Mouse (Mus musculus): Measurements from ENCODE around the gene Sdk2. TPM values are rescaled to one million over a fixed set of nuclear protein-coding genes. Genes with fewer than 3 reads are reported as not detected.
A peak's percentile ranks its signal among the peaks of the same experiment; 100 is the strongest.

The Sdk2 gene
- polyA plus RNA-seq (2015; fragmentation: Nextera tagmentation; extraction: Ambion mirVana), result 1.4 and 2.0 TPM in 2 replicates

GRCm38 (mm10) chr11:114066951-114067762 is at the start of gene Sdk2:
Gene Sdk2 (minus strand): TSS chr11:114067046.
- Histone ChIP-seq H3K9me3 (replicated peaks) (no peaks in the 10 kb centered on the region), H3K27me3 (peaks cover 46% of the 10 kb centered on the region), H3K9ac (peak within 1 kb of the TSS; percentile 65), H3K4me2 (peak within 1 kb of the TSS; percentile 94), H3K36me3 (no peaks in the 10 kb centered on the region), H3K4me3 (peak within 1 kb of the TSS; percentile 62), H3K4me1 (replicated peaks) (peaks cover 39% of the 10 kb centered on the region), H3K27ac (peak within 1 kb of the TSS; percentile 84)
- 7% methylated on average over 27 of the region's 52 CpGs for WGBS
- ATAC-seq (replicated peaks; ENCODE audit: insufficient number of reproducible peaks, insufficient read depth, low FRiP score, low read depth), result peak; percentile 71

DNA sequence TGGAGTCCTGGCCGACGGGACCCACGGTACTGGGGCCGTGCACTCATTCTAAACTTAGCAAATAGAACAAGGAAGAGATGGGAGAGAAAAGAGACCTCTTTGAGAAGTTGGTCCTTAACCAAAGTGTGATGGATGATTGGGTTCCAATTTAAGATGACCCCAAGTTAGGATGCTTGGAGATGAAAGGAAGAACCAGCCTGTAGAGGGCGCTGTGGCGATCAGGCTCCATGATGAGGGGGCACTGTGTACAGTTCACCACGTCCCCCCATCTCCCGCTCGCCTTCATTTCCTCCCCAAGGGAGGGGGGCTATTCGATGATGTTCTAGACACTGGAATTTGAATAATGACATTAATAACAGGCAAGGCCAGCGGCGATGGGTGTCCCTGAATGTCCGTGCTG is 48.2 kb upstream of the Sdk2 start:
- no peak overlapping the region for H3K27ac ChIP-seq
- 79% methylated on average over 13 of the region's 13 CpGs for WGBS
- no peaks in the 10 kb centered on the region for H3K27me3 ChIP-seq
- no peaks in the 10 kb centered on the region for H3K9me3 ChIP-seq (replicated peaks)
- H3K4me2 ChIP-seq, result no peak overlapping the region
- no peaks in the 10 kb centered on the region for H3K36me3 ChIP-seq
- ATAC-seq (replicated peaks; ENCODE audit: insufficient number of reproducible peaks, insufficient read depth, low FRiP score, low read depth), result no peak
- H3K4me3 ChIP-seq, result no peak overlapping the region
- H3K4me1 ChIP-seq (replicated peaks), result peaks cover 6% of the 10 kb centered on the region; the same call in 1 of the 2 replicates
- no peak overlapping the region for H3K9ac ChIP-seq

DNA sequence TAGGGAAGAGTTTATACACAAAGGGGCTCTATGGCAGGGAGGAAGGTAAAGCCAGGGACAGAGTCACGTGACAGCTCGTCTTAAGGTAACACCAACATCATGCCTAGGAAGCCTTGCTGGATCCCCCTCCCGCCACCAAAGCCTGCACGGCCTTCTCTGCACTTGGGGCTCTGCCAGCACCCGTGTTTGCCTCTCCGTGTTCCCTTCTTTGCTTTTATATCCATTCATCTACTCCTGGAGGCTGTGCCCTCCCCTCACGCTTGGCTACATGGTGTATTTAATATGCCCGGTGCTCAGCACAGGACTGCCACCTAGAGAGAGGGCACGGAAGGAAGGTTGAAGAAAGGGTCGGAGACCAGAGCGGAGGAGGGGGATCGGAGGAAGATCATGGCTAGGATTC is 47.8 kb upstream of the Sdk2 start:
- no peak overlapping the region for H3K4me2 ChIP-seq
- H3K4me3 ChIP-seq, result no peak overlapping the region
- WGBS, result 74% methylated on average over 12 of the region's 12 CpGs
- no peaks in the 10 kb centered on the region for H3K36me3 ChIP-seq
- ATAC-seq (replicated peaks; ENCODE audit: insufficient number of reproducible peaks, insufficient read depth, low FRiP score, low read depth), result no peak
- H3K9me3 ChIP-seq (replicated peaks), result no peaks in the 10 kb centered on the region
- H3K9ac ChIP-seq, result no peak overlapping the region
- no peaks in the 10 kb centered on the region for H3K27me3 ChIP-seq
- no peak overlapping the region for H3K27ac ChIP-seq
- peaks cover 6% of the 10 kb centered on the region; the same call in 1 of the 2 replicates for H3K4me1 ChIP-seq (replicated peaks)

GRCm38 (mm10) chr11:114110851-114111250 is 44.0 kb upstream of the Sdk2 start:
- Histone ChIP-seq H3K9ac (no peak overlapping the region), H3K4me3 (no peak overlapping the region), H3K4me2 (no peak overlapping the region), H3K4me1 (replicated peaks) (peaks cover 8% of the 10 kb centered on the region), H3K27me3 (no peaks in the 10 kb centered on the region), H3K27ac (no peak overlapping the region), H3K36me3 (no peaks in the 10 kb centered on the region), H3K9me3 (replicated peaks) (no peaks in the 10 kb centered on the region)
- 62% methylated on average over 3 of the region's 3 CpGs for WGBS
- ATAC-seq (replicated peaks; ENCODE audit: insufficient number of reproducible peaks, insufficient read depth, low FRiP score, low read depth), result no peak

DNA sequence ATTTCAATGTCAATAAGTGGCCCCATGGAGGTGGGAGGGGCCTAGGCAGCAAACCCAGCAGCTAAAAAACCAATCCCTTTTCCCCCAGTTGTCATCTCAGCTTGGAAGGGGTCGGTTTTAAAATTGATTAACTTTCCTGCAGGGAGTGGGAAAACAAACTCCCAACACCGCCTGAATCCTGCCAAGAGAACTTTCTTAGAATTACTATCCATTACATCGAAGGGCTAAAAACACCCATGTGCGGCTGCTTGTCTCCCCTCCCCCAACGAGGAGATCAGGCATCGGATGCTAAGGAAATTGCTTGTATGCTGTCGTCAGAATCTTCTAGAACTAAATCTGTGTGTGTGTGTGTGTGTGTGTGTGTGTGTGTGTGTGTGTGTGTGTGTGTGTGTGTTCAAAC is 26.8 kb upstream of the Sdk2 start:
- Histone ChIP-seq H3K4me3 (no peak overlapping the region), H3K9ac (no peak overlapping the region), H3K27me3 (no peaks in the 10 kb centered on the region), H3K9me3 (replicated peaks) (no peaks in the 10 kb centered on the region), H3K27ac (no peak overlapping the region), H3K36me3 (no peaks in the 10 kb centered on the region), H3K4me2 (no peak overlapping the region), H3K4me1 (replicated peaks) (no peaks in the 10 kb centered on the region; the same call in 1 of the 2 replicates)
- ATAC-seq (replicated peaks; ENCODE audit: insufficient number of reproducible peaks, insufficient read depth, low FRiP score, low read depth), result no peak
- WGBS, result 65% methylated on average over 7 of the region's 7 CpGs

DNA sequence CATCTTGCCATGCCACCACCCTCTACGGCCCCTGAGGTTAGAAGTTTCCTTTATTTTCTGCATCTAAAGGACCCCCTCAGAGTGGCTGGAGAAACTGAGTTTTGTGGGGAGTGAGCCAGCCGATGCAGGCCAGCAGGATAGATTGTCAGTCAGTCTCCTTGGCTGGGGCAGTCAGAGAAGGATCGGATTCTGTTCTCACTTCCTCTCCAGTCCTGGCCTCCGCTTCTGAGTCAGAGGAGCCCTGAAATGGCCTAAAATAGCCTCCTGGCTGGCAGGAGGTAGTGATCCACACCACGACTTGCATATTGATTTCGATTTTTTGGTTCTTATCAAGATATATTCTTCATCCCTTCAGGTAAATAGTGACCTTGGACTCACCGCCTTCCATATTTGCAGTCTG is 26.3 kb upstream of the Sdk2 start:
- Histone ChIP-seq H3K4me3 (no peak overlapping the region), H3K9ac (no peak overlapping the region), H3K36me3 (no peaks in the 10 kb centered on the region), H3K4me2 (no peak overlapping the region), H3K27ac (no peak overlapping the region), H3K4me1 (replicated peaks) (no peaks in the 10 kb centered on the region; the same call in 1 of the 2 replicates), H3K9me3 (replicated peaks) (no peaks in the 10 kb centered on the region), H3K27me3 (no peaks in the 10 kb centered on the region)
- WGBS, result 36% methylated on average over 7 of the region's 7 CpGs
- no peak for ATAC-seq (replicated peaks; ENCODE audit: insufficient number of reproducible peaks, insufficient read depth, low FRiP score, low read depth)

GRCm38 (mm10) chr11:114080606-114081005 is 13.8 kb upstream of the Sdk2 start:
- H3K36me3 ChIP-seq, result no peaks in the 10 kb centered on the region
- peaks cover 4% of the 10 kb centered on the region; the same call in 1 of the 2 replicates for H3K9me3 ChIP-seq (replicated peaks)
- no peaks in the 10 kb centered on the region for H3K4me1 ChIP-seq (replicated peaks)
- no peak overlapping the region for H3K4me3 ChIP-seq
- H3K9ac ChIP-seq, result no peak overlapping the region
- no peak overlapping the region for H3K27ac ChIP-seq
- 52% methylated on average over 9 of the region's 9 CpGs for WGBS
- no peaks in the 10 kb centered on the region for H3K27me3 ChIP-seq
- ATAC-seq (replicated peaks; ENCODE audit: insufficient number of reproducible peaks, insufficient read depth, low FRiP score, low read depth), result no peak
- no peak overlapping the region for H3K4me2 ChIP-seq

GRCm38 (mm10) chr11:114072644-114073043 is 5.8 kb upstream of the Sdk2 start:
- H3K27me3 ChIP-seq, result peaks cover 21% of the 10 kb centered on the region
- H3K36me3 ChIP-seq, result no peaks in the 10 kb centered on the region
- no peak overlapping the region for H3K27ac ChIP-seq
- H3K4me3 ChIP-seq, result no peak overlapping the region
- no peak for ATAC-seq (replicated peaks; ENCODE audit: insufficient number of reproducible peaks, insufficient read depth, low FRiP score, low read depth)
- peaks cover 4% of the 10 kb centered on the region; the same call in 1 of the 2 replicates for H3K9me3 ChIP-seq (replicated peaks)
- peak overlapping the region; percentile 21; the same call in 1 of the 2 replicates for H3K4me2 ChIP-seq
- WGBS, result 68% methylated on average over 10 of the region's 10 CpGs
- no peak overlapping the region for H3K9ac ChIP-seq
- peaks cover 6% of the 10 kb centered on the region; the same call in 1 of the 2 replicates for H3K4me1 ChIP-seq (replicated peaks)

GRCm38 (mm10) chr11:114071998-114072397 is 5.2 kb upstream of the Sdk2 start:
- H3K27me3 ChIP-seq, result peaks cover 21% of the 10 kb centered on the region
- ATAC-seq (replicated peaks; ENCODE audit: insufficient number of reproducible peaks, insufficient read depth, low FRiP score, low read depth), result no peak
- WGBS, result 25% methylated on average over 8 of the region's 8 CpGs
- H3K4me2 ChIP-seq, result peak overlapping the region; percentile 21; the same call in 1 of the 2 replicates
- no peak overlapping the region for H3K27ac ChIP-seq
- H3K4me3 ChIP-seq, result no peak overlapping the region
- no peaks in the 10 kb centered on the region for H3K36me3 ChIP-seq
- peaks cover 12% of the 10 kb centered on the region; the same call in 1 of the 2 replicates for H3K4me1 ChIP-seq (replicated peaks)
- no peak overlapping the region for H3K9ac ChIP-seq
- peaks cover 4% of the 10 kb centered on the region; the same call in 1 of the 2 replicates for H3K9me3 ChIP-seq (replicated peaks)

- whole genome bisulfite sequencing, result 59% methylated on average over 6 of the region's 6 CpGs
- Histone ChIP-seq H3K27me3 (peaks cover 21% of the 10 kb centered on the region), H3K4me1 (replicated peaks) (peaks cover 17% of the 10 kb centered on the region), H3K9ac (no peak overlapping the region), H3K27ac (no peak overlapping the region), H3K36me3 (no peaks in the 10 kb centered on the region), H3K4me2 (no peak overlapping the region), H3K4me3 (no peak overlapping the region), H3K9me3 (replicated peaks) (peaks cover 2% of the 10 kb centered on the region; the same call in 1 of the 2 replicates)
- no peak for ATAC-seq (replicated peaks; ENCODE audit: insufficient number of reproducible peaks, insufficient read depth, low FRiP score, low read depth)
Observed at GRCm38 (mm10) chr11:114070881-114071280, 4.0 kb upstream of the Sdk2 start.

- no peak overlapping the region for H3K9ac ChIP-seq
- peaks cover 28% of the 10 kb centered on the region for H3K27me3 ChIP-seq
- no peaks in the 10 kb centered on the region for H3K9me3 ChIP-seq (replicated peaks)
- 76% methylated on average over 8 of the region's 8 CpGs for WGBS
- no peak overlapping the region for H3K27ac ChIP-seq
- H3K4me1 ChIP-seq (replicated peaks), result peaks cover 25% of the 10 kb centered on the region
- H3K36me3 ChIP-seq, result no peaks in the 10 kb centered on the region
- H3K4me2 ChIP-seq, result no peak overlapping the region
- no peak for ATAC-seq (replicated peaks; ENCODE audit: insufficient number of reproducible peaks, insufficient read depth, low FRiP score, low read depth)
- no peak overlapping the region for H3K4me3 ChIP-seq
Observed at GRCm38 (mm10) chr11:114070131-114070530, 3.3 kb upstream of the Sdk2 start.

All from heart, embryonic 15.5 days (tissue).